Mouse (Mus musculus) embryo, embryonic 11.5 days (tissue): Measurements from ENCODE around the gene 1700001P01Rik.
"Not testable (repeated sequence)": the region's sequence is repeated elsewhere in the genome, so short reads cannot be mapped to it uniquely, and the experiment has no call there.

ENCODE experiments used
- DNase-seq: peaks from one replicate; pipeline ENCODE4 v3.0.0-alpha.2; 2012; ENCODE audit warnings: low read depth, low spot score

The 1700001P01Rik gene

DNA sequence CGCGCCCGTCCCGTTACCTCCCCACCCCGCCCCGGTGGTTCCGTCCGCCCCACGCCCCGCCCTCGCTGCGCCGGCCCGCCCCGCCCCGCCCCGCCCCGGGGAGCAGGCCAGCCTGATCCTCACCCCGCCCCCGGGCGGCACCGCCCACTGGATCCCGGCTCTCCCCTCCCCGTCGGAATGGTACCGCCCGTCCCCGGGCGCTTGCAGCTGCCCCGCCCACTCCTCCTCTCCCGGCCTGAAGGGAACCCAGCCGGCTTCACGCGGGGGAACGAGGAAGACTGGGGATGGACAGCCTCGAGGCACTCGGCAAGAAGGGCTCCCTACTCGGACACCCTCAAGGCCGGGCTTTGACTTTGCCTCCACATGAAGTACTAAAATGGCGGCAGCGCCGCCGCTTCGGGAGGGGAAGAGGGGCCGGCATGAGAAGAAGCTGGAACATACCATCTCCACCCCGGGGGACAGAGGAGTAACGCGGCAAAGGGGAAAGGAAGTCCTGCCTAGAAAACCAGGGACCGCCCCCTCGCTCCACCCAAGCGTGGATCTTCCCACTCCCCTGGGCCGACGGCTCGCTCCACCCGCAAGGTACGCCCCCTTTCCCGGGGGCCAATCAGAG is 30.9 kb downstream of the 1700001P01Rik start:
- peak; percentile 99 for DNase-seq

DNA sequence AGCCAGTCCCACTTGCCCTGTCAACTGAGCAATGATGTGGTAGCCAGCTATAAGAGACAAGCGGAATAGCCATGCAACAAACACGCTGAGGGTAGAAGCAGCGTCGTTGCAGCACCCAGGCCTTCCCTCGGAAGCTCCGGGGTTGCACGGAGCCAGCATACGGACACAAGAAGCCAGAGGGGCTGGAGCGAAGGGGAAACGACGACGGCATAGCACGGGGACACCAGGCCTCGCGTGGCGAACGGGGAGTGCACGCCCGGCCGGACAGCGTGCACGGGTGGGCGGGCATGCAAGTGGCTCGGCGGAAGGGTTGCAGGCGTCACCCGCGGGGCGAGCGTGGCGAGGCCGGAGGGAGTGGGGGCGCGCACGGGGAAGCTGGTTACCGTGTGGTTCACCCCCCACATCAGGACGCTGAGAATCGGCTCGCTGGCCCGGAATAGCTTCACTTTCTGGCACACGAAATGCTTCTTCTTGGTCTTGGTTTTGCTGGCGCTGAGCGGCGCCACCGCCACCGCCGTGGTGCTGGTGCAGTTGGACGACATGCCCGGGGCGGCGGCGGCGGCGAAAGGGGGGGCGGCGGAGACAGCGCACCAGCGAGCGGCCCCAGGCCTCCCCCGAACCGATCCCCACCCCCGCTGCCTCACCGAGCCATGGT is 31.5 kb downstream of the 1700001P01Rik start, which contains the start of gene Pip4k2b:
Gene Pip4k2b, minus strand, starts transcription at position 642 of the 655 bp plus-strand sequence.
- peak; percentile 27 for DNase-seq

DNA sequence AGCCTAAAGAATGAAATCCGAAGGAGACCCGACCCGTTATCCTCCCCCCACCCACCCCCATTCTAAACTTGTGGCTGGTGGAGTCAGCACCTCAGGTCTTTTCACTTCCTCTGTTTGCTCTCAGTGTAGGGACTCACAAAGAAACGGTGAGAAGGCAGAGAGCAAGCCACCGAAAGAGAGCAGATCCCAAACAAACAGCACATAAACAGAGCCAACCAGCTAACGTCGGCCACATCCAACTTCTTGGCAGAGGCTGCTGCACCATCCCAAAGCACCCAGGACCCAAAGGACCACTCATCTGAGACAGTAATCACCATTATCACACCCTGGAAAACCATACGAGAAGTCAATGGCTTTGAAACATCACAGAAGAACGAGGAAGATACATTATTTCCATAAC is 32.3 kb downstream of the 1700001P01Rik start:
- no peak for DNase-seq

DNA sequence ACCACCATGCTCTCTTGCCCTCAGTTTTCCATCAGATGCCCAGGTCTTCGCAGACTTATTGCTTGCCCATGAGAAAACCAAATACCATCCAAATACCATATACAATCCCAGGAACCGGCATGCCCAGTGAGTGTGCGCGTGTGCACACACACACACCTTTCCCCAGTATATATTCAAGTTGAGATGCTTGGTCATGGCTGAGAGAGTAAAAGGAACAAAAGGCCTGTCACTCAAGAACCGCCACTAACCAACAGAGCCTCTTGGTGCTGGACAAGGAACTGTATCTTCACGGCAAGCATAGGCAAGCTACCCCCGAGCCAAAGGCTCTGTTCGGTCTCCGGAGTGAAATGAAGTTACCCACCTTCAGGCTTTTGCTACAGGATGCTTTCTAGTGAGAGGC is 33.1 kb downstream of the 1700001P01Rik start:
- DNase-seq = no peak

DNA sequence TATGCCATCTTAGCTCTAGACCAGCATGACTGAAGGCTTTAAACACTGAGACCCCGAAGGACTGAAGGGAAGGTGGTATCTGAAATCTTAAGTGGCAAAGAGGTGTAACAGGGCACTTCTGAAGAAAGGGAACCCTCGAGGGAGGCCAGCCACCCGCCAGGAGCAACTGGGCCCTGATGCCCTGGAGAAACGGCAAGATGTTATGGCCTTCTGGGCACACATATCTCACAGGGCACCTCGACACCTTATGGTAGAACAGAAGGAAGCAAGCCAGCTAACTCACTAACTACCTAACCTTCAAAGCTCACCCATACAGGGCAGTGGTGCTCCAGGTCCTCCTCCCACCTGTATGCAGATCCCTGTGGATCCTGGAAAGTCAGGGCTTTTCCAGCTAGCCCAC is 33.6 kb downstream of the 1700001P01Rik start:
- DNase-seq = no peak

DNA sequence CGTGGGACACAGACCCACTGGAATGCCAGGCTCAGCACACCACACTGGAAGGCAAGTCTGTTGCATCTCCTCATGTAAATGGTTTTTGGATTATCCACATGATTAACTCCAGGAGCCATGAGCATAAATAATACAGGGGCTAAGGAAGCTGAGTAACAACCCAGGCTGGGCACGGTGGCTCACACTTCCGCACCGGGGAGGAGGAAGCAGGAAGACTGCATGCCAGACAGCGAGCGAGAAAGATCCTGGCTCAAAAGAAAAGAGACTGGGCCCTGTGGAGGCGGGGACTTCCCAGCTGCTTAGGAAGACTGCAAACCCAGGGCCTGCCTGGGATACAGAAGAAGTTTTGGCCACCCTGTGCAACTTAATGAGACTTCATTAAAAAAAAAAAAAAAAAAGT is 35.5 kb downstream of the 1700001P01Rik start:
- no peak for DNase-seq

DNA sequence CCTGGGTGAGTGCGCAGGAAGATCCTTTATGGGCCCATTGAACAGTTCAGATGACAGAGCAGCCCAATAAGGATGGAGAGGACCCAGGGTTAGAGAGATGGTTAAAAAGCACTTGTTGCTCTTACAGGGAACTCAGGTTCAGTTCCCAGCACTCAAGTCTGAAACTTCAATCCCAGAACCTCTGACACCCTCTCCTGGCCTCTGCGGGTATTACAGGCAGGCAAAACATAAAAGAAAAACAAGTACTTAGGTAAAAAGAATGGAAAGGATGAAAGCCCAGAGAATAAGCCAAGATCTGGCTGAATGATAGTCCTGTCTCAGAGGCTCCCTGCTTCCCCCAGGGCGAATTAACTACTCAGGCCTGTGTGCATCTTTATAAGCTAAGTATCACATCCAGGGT is 36.6 kb downstream of the 1700001P01Rik start:
- no peak for DNase-seq

DNA sequence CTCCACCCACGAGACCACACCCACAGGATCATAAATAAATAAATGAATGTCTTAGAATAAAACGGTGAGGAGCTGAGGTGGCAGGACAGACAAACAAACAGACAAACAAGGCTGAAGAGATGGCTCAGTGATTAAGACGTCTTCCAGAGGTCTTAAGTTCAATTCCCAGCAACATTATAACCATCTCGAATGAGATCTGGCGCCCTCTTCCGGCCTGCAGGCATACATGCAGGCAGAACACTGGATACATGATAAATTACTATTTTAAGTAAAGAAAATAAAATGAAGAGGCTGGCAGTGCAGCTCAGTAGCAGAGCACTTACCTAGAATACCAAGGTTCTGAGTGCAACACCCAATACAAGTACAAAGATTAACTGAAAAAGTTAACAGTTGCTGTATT is 37.0 kb downstream of the 1700001P01Rik start:
- no peak for DNase-seq

DNA sequence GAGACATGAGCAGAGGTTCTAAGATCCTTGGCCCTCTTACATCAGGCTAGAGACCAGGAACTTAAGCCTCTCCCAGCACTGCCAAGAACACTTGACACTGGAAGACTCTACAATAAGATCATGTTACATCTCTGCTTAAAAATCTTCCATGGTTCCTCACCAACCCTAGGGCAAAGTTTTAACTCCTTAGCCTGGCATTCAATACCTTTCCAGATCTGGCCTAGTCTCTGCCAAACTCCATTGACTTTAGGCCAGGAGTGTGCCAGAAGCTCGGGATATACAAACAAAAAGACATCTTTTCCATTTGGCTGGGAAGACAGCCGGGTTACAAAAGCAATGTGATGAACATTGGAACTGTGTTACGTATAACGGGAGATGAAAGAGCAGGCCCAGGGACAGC is 38.1 kb downstream of the 1700001P01Rik start:
- no peak for DNase-seq

DNA sequence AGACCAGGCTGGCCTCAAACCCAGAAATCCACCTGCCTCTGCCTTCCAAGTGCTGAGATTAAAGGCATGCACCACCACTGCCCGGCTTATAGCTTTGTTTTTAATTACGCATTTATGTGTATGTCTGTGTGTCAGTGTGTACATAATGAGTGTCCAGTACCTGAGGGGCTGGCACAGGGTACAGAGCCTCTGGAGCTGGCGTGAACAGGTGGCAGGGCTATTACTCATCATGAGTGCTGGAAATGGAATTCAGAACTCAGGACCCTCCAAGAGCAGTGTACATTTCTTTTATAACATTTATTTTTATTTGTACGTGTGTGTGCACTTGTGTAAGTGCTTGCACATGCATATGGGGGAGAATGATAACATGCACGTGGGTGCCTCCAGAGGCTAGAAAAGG is 39.1 kb downstream of the 1700001P01Rik start:
- no peak for DNase-seq

DNA sequence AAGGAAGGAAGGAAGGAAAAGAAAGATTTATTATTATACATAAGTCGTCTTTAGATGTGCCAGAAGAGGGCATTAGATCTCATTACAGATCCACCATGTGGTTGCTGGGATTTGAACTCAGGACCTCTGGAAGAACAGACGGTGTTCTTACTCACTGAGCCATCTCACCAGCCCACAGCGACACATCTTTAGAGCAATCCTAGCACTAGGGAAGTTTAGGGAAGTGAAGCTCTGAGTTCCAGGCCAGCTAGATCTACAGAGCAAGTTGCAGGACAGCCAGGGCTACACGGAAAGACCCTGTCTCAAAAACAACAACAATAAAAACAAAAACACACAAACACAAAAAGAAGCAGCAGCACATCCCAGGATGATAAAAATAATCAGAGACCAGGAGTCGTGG is 40.9 kb downstream of the 1700001P01Rik start:
- not testable (repeated sequence) for DNase-seq

DNA sequence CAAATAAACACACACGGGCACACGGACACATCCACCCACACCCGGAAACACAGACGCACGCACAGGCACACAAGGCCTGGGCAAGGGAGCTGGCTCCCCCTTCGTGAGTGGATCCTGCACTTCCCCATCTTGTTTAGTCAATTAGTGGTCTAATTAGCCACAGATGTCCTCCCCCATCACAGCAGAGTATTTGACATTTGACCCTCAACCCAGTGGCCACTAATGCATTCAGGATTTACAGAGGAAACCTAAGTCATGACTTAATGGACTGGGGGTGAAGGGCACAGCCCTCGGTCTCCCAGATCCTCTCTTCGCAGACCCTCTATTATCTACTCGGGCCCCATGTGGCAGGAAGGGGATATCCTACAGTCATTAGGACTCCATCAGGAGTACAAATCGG is 42.0 kb downstream of the 1700001P01Rik start:
- no peak for DNase-seq

DNA sequence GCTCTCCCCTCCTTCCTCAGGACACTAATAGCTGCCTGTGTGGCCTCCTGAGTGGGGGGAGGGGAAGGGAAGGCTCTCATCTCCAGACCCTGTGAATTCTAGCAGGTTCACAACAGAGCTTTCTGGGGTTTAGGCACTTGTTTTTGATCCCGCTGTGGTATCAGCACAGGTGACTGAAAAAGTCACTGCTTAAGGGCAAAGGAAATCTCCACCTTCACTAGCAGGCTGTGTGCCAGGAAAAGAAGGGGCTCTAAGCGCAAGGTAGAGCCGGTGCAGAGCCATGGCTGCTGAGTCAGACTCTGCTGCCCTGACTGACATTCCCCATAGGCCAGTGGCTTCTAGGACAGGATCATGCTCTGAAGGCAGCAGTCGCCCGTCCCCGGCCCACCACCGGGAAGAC is 47.0 kb downstream of the 1700001P01Rik start:
- no peak for DNase-seq

DNA sequence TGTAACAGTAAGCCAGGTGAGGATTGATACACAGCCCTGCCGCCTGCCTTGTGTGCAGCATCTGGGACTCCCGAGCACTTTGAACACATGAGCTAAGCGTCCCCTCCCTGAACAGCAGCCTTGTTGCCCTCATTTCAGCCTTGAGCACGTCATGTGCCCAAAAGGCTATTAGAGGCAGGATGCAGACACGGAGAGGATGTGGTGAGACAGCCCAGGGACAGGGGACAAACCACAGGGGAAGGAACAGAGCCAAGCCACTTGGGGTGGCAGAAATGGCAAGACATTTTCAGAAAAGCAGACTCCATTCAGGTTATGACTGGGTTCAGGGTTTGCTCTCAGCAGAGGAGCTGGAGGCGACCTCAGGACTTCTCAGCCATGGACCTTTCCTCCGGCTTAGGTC is 47.4 kb downstream of the 1700001P01Rik start:
- no peak for DNase-seq

DNA sequence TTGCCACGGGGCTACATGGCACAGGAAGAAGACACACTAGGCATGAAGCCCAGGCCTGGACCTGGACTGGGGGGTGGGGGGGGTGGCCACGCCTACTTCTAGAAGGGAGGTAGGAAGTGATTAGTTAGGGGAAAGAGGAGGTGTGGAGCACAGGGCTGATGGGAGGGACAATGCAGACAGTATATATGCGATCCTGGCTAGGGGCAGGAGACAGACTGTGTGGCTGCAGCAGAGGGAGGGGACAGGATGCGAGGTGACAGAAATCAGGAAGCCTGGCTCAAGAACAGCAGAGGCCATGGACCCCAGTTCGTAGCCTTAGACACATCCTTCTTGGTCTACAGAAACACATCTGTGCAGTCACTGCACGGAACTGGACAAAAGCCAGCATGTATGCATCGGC is 52.0 kb downstream of the 1700001P01Rik start:
- DNase-seq = no peak
